Mouse (Mus musculus): ENCODE measurements around the gene Eif2ak3.
A peak's percentile ranks its signal among the peaks of the same experiment; 100 is the strongest.

The Eif2ak3 gene

DNA sequence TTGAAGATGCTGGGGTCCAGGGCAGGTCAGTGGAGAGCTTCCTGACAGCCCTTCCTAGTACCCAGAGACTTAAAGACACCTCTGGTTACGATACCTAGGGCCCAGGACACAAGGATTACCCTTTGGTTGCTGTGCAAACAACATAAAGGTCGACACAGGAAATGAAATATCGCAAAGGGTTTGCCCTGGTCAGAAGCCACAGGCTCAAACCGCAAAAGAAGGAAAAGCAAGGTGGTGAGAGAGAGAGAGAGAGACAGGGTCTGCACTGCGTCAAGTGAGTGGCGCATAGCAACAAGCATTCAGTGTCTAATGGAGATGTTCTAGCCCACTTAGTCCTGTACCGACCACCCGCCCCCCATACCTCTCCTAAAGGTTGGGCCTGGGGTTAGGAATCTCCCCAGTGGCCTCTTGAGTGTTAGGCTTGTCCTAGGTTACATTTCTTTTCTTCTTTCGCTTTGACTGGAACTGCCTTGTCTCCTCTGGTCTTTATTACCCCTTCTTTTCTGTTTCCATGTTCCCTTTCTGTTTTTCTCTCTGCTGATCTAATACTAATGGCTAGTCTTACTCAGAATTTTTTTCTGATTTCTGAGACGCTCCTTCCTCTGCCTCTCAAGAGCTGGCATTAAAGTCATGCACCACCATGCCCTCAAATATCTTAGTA, 13.0 kb upstream of the Eif2ak3 start:
- no peak for DNase-seq (ENCODE audit: low read depth, low spot score)

DNA sequence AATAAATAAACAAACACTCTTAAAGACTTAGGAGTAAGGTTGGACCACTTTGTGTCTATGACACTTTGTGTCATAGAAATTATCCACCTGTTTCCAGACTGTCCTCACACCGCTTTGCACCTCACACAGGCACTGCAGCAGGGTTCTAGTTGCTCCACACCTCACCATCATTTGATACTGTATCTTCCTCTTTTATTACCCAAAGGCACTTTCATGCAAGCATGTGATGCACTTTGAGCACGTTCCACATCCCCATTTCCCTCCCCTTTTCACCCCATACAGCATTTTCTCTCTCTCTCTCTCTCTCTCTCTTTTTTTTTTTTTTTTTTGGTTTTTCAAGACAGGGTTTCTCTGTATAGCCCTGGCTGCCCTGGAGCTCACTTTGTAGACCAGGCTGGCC, 7.0 kb upstream of the Eif2ak3 start:
- no peak for DNase-seq (ENCODE audit: low read depth, low spot score)

DNA sequence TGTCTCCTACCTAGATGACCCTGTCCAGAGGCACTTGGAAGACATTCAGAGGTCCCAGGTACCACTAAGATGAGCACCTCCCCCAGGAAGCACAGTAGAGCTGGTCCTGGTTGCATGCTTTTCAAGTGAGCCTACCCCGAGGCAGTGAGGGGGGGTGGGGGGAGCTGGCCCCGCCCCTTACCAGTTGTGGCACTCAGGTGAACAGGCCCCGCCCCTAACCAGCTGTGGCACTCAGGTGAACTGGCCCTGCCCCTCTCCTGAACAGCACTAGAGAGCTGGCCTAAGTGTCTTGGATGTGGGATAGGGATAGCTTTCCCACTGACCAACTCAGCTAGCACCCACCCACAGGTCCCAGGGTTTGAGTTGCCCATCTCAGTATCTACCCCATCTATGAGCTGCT, 5.8 kb upstream of the Eif2ak3 start:
- DNase-seq (ENCODE audit: low read depth, low spot score) = no peak

DNA sequence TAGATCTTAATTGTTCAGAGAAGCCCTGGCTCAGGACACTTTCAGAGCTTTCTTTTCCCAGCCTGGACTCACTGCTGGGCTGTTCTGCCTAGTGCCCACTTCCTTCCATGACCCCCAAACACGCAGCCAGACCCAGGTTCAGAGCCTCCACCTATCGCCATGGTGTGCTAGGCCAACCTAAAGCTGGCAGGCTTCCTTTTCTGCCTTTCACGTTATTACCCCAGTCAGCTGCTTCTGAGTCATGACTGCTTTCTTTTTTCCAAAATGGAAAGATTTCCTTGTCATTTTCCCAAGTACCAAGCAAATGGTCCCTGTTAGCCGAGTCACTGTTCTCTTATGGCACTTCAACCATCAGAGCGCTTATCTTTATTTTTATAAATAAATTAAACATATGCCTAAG, 4.0 kb upstream of the Eif2ak3 start:
- no peak for DNase-seq (ENCODE audit: low read depth, low spot score)

DNA sequence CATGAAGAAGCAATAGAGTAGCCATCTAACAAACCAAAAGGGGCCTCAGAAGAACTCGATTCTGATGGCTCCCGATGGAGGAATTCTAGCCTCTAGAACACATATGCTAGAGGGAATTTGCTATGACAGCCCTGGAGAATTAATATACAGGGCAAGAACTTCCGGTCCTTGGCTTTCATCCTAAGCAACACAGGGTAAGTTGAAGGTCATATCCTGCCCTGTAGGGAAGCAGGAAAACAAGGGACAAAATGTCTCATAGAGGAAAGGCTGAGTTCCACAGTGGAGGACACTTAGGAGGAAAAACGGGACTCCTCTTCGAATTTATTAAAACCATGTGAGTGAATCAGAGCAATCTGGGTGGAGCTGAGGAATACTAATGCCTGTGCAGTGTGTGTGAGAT, 1.3 kb upstream of the Eif2ak3 start:
- no peak for DNase-seq (ENCODE audit: low read depth, low spot score)

DNA sequence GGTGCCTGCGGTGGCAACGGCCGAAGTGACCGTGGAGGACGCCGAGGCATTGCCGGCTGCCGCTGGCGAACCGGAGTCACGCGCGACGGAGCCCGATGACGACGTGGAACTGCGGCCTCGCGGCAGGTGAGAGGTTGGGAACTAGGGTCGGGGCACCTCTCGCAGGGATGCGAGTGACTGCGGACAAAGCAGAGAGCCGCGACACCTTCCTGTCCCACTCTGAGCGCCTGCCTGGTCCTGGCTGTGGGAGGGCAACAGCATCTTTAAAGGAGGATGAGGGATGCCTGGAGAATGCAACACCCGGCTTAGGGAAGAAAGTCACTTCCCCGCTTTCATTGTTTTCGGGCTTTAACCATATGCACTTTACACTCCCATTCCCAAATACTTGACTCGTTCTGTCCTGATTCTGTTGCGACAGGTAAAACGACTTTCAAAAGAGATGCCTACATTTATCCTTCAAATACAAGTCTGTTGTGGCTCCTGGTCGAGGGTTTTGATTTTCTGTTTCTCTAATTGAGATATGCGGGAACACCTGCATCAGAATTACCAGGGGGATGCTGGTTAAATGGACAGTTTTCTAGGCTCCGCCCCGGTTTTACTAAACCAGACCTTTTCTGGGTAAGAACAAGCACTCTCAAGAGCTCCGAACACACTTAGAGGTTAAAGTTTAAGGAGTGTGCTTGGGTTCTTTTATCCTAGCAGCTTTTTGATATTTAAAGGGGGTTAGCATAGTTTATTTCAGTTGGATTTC, 756 bp downstream of the Eif2ak3 start:
- DNase-seq (ENCODE audit: low read depth, low spot score) = no peak

DNA sequence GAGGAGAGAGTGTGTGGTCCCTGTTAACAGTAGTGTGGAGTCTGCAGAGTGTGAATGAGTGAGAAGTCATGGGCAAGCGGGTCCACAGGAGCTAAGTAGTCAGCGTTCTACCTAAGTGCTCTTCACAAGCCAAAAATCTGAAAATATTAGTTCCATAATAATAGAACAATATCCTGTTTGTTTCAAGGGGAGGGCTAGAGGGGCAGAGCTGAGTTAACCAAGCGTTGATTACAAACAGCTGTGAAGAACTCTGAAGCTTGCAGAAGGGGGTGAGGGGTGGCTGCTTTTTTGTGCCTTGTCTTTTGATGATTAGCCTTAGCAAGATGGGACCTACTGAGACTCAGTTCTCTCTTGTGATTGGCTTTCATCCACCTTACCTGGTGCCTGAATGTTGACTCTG, 3.1 kb downstream of the Eif2ak3 start:
- no peak for DNase-seq (ENCODE audit: low read depth, low spot score)

DNA sequence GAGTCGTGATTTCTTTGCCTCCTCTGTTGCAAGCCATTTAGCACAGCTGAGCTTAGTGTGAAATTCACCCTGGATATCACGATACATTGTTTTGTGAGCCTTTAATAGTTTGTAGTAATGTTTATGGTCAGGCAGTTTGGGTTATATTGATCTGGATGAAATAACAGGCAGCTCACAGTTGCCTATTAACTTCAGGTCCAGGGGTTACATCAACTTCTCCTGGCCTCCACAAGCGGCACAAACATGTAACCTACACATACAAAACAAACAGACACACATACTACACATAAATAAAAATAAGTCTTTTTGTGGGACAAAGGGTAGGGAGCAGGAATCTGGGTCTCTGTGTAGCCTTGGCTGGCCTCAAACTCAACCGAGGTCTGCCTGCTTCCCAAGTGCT, 9.1 kb downstream of the Eif2ak3 start:
- no peak for DNase-seq (ENCODE audit: low read depth, low spot score)

DNA sequence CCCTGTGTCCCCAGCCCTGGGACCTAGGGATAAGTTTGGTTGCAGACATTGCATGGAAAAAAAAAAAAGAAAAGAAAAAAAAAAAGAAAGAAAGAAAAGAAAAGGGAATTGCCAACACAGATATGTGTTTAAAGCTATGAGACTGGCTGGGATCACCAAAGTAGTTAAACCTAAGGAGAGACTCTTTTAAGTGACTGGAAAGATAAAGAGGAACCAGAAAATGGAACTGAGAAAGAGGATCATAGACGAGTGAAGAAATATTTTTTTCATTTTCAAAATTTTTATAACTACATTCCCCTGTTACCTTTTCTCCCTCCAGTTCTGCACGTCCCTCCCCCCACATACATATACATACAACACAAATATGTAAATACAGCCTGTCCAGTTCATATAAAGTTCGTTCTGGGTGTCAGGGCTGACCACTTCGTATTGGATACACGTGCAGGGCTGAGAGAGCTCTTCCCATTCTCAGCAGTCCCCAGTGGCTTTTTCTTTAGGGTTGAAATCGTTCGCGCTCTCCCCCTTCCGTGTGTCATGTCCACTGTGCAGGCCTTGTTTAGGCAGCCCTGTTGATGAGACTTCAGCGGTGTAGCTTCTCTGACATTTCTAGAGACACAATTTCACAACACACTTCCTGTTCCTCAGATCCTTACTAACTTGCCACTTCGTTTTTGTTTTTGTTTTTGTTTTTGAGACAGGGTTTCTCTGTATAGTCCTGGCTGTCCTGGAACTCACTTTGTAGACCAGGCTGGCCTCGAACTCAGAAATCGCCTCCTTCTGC, 11.4 kb downstream of the Eif2ak3 start:
- DNase-seq (ENCODE audit: low read depth, low spot score) = no peak

DNA sequence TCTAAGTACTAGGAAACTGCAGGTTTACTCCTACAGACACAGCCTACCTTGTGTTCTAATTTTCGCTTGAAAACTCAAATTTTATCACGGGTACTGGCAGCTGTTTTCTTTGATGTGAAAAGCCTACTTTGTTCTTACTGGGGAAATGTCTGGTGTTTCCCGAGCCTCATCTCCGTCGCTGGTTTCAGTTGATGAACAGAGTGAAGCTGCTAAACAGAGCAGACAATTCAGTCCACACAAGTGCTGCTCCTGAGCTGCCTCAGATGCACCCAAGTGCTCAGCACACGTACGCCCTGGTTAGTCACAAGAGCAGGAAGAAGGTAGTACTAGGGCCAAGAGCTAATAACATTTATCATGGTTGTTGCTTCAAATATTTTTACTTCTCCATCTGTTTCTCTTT, 18.4 kb downstream of the Eif2ak3 start:
- DNase-seq (ENCODE audit: low read depth, low spot score) = no peak

DNA sequence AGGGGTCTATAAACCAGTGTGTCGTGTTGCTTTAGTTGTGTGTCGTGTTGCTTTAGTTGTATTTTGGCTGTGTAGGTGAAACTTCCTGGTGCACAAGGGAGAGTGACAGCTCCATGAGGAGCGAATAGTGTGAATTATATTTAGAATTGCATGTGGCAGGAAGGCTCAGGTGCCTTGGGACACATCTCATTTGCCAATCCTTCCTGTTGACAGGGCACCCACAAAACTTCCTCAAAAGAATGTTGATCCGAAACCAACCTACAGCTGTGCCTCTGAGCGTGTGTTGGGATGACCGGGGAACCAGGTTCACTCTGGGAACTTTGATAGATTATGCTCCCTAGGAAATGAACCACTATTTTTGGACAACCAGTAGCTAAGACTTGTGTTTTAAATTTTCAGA, 20.0 kb downstream of the Eif2ak3 start:
- DNase-seq (ENCODE audit: low read depth, low spot score) = no peak

DNA sequence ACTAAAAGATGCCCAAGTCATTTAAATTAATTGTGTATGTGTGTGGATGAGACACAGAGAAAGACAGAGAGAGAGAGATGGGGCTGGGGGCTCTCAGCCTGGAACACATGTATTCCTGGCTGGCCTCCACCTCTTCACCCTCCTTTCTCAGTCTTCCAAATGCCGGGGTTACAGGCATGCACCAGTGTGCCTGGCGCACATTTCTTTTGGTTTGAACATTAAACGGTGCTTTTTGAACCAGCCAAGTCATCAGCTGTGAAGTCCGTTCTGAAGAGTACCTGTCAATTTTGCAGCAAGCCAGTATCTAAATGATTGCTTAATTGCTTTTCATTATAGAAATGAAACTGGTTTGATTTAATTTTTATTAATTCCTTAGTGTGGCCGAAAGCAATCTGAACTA, 22.4 kb downstream of the Eif2ak3 start:
- DNase-seq (ENCODE audit: low read depth, low spot score) = no peak

DNA sequence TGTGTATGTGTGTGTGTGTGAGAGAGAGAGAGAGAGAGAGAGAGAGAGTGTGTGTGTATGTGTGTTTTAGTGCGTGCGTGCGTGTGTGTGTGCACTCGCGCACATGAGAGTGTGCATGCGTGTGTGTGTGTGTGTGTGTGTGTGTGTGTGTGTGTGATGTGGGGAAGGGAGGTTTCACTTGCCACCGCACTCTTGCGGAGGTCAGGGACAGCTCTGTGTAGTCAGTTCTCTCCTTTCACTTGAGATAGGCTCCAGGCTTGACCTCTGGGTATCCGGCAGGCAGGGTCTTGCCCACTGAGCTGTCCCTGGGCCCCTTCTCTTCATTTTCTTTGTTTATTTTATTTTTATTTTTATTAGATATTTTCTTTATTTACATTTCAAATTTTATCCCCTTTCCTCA, 23.0 kb downstream of the Eif2ak3 start:
- no peak for DNase-seq (ENCODE audit: low read depth, low spot score)

DNA sequence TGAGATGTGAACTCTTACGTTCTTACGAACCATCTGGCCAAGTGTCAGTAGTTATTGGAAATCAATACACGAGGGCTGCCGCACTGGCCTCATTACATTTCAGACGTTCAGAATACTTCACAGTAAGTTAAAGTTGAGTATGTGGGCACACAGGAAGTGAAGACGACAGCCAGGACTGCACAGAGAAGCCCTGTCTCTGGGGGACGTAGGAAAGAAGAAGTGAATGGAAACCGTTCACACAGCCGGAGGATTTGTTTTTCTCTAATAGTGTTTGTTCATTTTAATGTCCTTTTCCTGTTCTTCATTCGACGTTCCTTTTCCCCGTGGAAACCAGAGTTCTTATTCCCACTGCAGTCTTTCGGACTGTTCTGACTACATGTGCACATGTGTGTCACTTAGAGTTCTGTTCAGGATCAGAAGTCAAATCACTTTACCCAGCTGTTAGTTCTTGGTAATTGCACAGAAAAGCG, 27.2 kb downstream of the Eif2ak3 start:
- DNase-seq (ENCODE audit: low read depth, low spot score) = no peak

DNA sequence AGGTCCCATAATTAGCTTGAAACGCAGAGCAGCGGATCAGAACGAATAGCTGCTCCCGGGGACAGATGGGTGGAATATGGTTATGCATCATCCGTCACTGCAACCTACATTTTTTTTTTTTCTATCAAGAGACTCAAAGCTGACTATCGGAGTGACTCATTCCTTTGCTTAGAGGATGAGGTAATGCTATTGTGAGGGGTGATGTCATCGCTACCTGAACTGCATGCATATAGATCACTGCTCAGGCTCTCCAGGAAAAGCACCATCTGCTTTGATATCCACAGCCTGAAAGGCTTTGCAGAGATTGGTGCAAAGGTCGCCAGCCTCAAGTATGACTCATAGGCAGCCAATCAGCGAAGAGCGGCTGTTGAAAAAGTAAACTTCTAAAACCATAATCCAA, 27.8 kb downstream of the Eif2ak3 start:
- DNase-seq (ENCODE audit: low read depth, low spot score) = no peak

DNA sequence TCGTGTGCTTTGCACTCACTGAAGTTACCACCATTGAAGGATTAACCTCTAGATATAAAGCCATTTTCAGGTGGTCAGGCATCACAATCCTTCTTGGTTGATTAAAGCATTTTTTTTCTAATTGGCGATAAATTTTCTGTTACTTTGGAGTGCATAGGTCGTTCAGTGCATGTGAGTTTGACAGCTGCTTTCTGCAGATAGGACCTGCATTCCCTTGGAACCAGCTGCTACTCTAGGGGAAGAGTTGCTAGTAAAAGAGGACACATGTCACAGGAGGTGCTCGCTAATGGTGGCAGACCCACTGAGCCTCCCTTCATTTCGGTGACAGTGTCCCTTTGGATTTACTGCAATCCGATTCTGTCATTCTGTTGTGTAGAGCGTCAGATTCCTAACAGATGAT, 28.3 kb downstream of the Eif2ak3 start:
- DNase-seq (ENCODE audit: low read depth, low spot score) = no peak

DNA sequence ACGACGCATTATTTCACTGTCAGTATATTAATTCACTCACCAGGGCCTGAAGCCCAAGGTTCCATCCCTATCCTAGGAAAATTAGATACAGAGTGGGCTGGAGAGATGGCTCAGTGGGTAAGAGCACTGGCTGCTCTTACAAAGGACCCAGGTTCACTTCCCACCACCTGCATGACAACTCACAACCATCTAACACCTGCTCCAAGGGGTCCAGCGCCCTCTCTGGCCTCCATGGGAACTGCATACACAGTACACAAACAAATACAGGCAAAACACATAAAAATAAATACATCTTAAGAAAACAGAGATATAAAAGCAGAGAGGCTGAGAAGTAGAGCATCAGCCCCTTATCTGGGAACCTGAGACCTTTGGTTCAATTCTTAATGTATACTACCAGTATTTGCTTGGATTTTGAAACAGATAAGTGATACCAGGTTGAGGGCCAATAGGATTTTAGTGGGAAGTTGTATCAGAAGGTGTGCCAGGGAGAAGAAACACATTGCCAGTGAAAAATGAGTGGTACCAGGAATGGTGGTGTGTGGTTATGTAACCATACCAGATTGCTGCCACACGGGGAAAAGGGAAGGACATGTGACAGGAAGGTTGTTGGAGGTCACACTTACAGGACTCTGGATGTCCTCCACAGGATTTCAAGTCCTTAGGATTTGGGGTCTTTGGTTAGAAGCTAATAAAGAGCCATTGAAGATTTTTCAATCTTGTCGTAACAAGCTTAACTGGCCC, 29.9 kb downstream of the Eif2ak3 start:
- DNase-seq (ENCODE audit: low read depth, low spot score) = peak; percentile 70

DNA sequence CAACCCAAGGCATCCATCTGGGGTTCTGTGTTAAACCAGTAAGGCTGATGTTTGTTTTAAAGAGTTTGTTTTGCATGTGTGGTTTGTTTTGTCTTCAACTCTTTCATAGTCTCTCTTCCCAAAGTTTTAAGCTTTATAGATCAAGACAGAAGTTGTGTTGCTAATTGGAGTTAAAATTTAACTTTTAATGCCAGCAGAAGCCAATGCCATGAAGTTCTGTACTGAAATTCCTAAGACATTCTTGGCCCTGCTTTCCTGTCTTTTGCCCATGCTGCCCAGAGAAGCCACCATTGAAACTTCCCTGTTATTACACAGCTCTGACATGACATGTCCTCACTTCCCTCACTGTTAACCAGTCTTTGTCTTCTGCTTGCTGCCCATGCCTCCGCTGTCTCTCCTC, 30.7 kb downstream of the Eif2ak3 start:
- DNase-seq (ENCODE audit: low read depth, low spot score) = no peak

DNA sequence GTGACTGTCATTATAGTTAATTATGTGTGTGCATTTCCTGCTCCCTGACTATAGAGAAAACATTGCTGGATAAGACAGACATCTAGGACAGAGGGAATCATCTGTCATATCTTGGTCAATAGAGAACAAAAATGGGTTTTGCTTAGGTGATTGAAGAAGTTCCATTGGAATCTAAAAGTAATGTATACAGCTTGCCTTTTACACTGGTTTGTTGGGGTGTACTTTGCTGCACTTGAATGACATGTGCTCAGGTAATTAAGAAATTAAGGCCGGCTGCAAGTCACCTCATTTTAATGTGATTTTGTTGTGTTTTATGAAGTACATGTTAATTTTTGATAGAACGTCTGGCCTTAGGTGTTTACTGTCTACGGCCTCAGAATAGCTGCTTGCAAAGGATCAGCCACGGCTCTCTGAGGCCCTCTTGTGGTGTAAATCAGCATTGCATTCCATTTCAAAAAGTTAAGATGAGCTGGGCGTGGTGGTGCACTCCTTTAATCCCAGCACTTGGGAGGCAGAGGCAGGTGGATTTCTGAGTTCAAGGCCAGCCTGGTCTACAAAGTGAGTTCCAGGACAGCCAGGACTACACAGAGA, 36.5 kb downstream of the Eif2ak3 start:
- DNase-seq (ENCODE audit: low read depth, low spot score) = peak; percentile 86

DNA sequence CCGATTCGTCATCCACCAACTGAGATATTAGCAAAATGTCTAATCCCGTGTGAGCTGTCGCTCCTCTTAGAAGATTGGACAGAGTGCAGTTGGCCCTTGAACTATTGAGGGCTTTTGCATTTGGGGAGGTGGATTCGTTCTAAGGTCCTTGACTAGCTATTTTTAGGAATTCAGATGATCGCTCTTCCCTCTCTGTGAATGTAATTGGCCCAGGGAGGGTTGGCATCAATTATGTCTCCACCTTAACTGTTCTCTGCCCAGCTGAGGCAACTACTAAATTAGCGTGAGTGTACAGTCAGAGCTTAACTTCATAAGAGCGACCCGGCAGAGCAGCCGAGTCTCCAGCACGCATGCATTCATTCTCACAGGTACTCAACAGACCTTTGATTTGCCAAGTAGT, 43.7 kb downstream of the Eif2ak3 start:
- no peak for DNase-seq (ENCODE audit: low read depth, low spot score)

DNA sequence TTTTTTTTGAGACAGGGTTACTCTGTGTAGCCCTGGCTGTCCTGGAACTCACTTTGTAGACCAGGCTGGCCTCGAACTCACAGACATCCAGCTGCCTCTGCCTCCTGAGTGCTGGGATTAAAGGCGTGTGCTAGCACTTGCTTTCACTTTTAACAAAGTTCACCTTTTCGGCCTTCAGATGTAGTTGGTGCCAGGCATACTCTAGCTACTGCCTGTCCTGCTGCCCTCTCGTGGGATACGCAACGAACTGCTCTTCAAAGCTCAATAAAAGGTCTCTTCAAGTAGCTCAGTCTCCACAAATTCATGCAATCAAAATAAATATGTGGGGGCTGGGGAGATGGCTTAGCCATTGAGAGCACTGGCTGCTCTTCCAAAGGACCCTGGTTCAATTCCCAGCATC, 53.9 kb downstream of the Eif2ak3 start:
- peak; percentile 47 for DNase-seq (ENCODE audit: low read depth, low spot score)

DNA sequence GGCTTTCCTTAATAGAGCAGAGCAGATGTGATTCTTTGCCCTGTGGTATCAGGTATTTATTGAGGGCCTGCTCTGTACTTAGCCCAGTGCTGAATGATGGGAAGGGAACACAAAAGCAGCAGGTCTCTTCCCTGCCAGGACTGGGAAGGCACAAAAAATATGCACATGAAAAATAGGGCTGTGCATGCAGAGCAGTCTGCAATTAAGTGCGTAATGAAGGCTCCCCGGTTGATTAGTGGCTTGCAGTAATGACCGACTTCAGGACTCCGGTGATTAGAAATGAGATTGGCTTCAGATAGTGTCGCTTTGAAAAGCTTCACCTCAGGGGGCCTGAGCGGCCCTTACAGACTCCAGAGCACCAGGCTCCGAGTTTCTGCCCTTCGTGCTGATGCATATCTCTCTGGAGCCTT, 55.3 kb downstream of the Eif2ak3 start:
- no peak for DNase-seq (ENCODE audit: low read depth, low spot score)
